Comparison of ENCODE assay signal across 15 mouse cellular contexts in genomic region chr13:42719401-42719800, GRCm38 (mm10). TPM values are rescaled to one million over a fixed set of nuclear protein-coding genes. Genes with fewer than 3 reads are reported as not detected.
DNase-seq lines count a peak whose midpoint lies in the region; ATAC-seq and TF ChIP-seq lines count a peak whose summit lies in the region.
"Had no signal": no experiment of that assay in that cellular context is flagged by ENCODE, and none has a peak within 500 bp of the region (broad histone marks: within the 10 kb centered on the region; RNA-seq: fewer than 3 reads in every experiment).

No protein-coding gene starts in this region.

- H3K9ac ChIP-seq in embryonic facial prominence, embryonic 11.5 days (replicated peaks; ENCODE audit: low read length) = no peak overlapping the region
- no peak overlapping the region; the same call in 1 of the 2 replicates for H3K9ac ChIP-seq in midbrain, embryonic 14.5 days (replicated peaks; ENCODE audit: low read length)
- H3K9ac ChIP-seq: embryonic facial prominence, embryonic 13.5 days; limb, embryonic 12.5 days; liver, postnatal 0 days had no signal

- H3K4me3 ChIP-seq in embryonic facial prominence, embryonic 11.5 days (ENCODE audit: low read depth, low read length) = no peak overlapping the region
- no peak overlapping the region for H3K4me3 ChIP-seq in midbrain, embryonic 14.5 days (replicated peaks; ENCODE audit: low read depth, low read length)
- no peak overlapping the region for H3K4me3 ChIP-seq in lung, adult 2 months (replicated peaks; ENCODE audit: extremely low read depth, low read depth, low read length)
- H3K4me3 ChIP-seq: embryonic facial prominence, embryonic 13.5 days; limb, embryonic 12.5 days had no signal

- 22% methylated on average over 9 of the region's 9 CpGs for WGBS in embryonic facial prominence, embryonic 11.5 days
- 26% methylated on average over 9 of the region's 9 CpGs for WGBS in midbrain, embryonic 14.5 days
- WGBS in lung, adult 2 months = 40% methylated on average over 9 of the region's 9 CpGs

- no peak overlapping the region for H3K27ac ChIP-seq in embryonic facial prominence, embryonic 11.5 days (replicated peaks; ENCODE audit: low read depth, low read length)
- no peak overlapping the region for H3K27ac ChIP-seq in midbrain, embryonic 14.5 days (replicated peaks; ENCODE audit: low read depth, low read length)
- H3K27ac ChIP-seq: embryonic facial prominence, embryonic 13.5 days; limb, embryonic 12.5 days had no signal

- no peak for ATAC-seq in embryonic facial prominence, embryonic 11.5 days (replicated peaks; ENCODE audit: insufficient number of reproducible peaks, low FRiP score, low TSS enrichment, low read depth)
- ATAC-seq in midbrain, embryonic 14.5 days (ENCODE audit: low FRiP score, low TSS enrichment) = no peak
- no peak for ATAC-seq in CD4-positive, CD25-positive, alpha-beta regulatory T cell, adult 4 months
- ATAC-seq: liver, postnatal 0 days had no signal

- TF ChIP-seq CTCF in brain, embryonic 14.5 days (IDR thresholded peaks at IDR 0.05; ENCODE audit: borderline replicate concordance, extremely low read depth, insufficient read depth, insufficient read length) = no peak
- no peak for TF ChIP-seq CTCF in lung, adult 2 months (IDR thresholded peaks at IDR 0.05; ENCODE audit: insufficient read depth, low read length)

- no peaks in the 10 kb centered on the region for H3K27me3 ChIP-seq in embryonic facial prominence, embryonic 11.5 days (ENCODE audit: control insufficient read depth, insufficient read depth, low read length)
- H3K27me3 ChIP-seq in midbrain, embryonic 14.5 days (ENCODE audit: control insufficient read depth, insufficient read depth, low read length) = no peaks in the 10 kb centered on the region
- H3K27me3 ChIP-seq: limb, embryonic 12.5 days had no signal

- no peak overlapping the region for H3K4me2 ChIP-seq in embryonic facial prominence, embryonic 11.5 days (ENCODE audit: low read depth, low read length)
- no peak overlapping the region for H3K4me2 ChIP-seq in midbrain, embryonic 14.5 days (ENCODE audit: low read length)
- H3K4me2 ChIP-seq: embryonic facial prominence, embryonic 13.5 days; limb, embryonic 12.5 days had no signal

- H3K9me3 ChIP-seq in embryonic facial prominence, embryonic 11.5 days (replicated peaks; ENCODE audit: control insufficient read depth, low read length) = no peaks in the 10 kb centered on the region
- no peaks in the 10 kb centered on the region for H3K9me3 ChIP-seq in midbrain, embryonic 14.5 days (ENCODE audit: control insufficient read depth, low read length)
- H3K9me3 ChIP-seq: embryonic facial prominence, embryonic 13.5 days; limb, embryonic 12.5 days had no signal

- peak; percentile 31 for DNase-seq in layer of hippocampus, adult 11-12 months (ENCODE audit: low spot score)
- no peak for DNase-seq in layer of hippocampus, postnatal 14 days (ENCODE audit: low spot score in 2 of 2)
- DNase-seq in brain, embryonic 14.5 days (ENCODE audit: low read depth) = peak; percentile 61
- peak; percentile 47 for DNase-seq in embryonic facial prominence, embryonic 11.5 days (ENCODE audit: low spot score)
- peak; percentile 62 for DNase-seq in midbrain, embryonic 14.5 days
- no peak for DNase-seq in lung, adult 2 months
- no peak for DNase-seq in cerebellum, postnatal 36 days
- DNase-seq: adrenal gland, postnatal 10 days; cerebellum, adult 11-12 months; heart, postnatal 14 days; liver, postnatal 0 days; spleen, adult 18-20 months had no signal

- no peak for TF ChIP-seq POLR2A in brain, embryonic 14.5 days (IDR thresholded peaks at IDR 0.05; ENCODE audit: borderline replicate concordance, extremely low read depth, insufficient read depth, insufficient read length, poor library complexity, severe bottlenecking)
- TF ChIP-seq POLR2A in lung, adult 2 months (IDR thresholded peaks at IDR 0.05; ENCODE audit: borderline replicate concordance, extremely low read depth, low read depth, low read length) = no peak

- no peaks in the 10 kb centered on the region for H3K36me3 ChIP-seq in embryonic facial prominence, embryonic 11.5 days (replicated peaks; ENCODE audit: control insufficient read depth, insufficient read depth, low read depth, low read length)
- H3K36me3 ChIP-seq in midbrain, embryonic 14.5 days (ENCODE audit: control insufficient read depth, insufficient read depth, low read length) = no peaks in the 10 kb centered on the region
- H3K36me3 ChIP-seq: embryonic facial prominence, embryonic 13.5 days; limb, embryonic 12.5 days had no signal

- H3K4me1 ChIP-seq in embryonic facial prominence, embryonic 11.5 days (ENCODE audit: control insufficient read depth, insufficient read depth, low read length) = no peaks in the 10 kb centered on the region
- H3K4me1 ChIP-seq in midbrain, embryonic 14.5 days (ENCODE audit: control insufficient read depth, insufficient read depth, low read length) = 0 out of 2 replicates have a peak, but pooled peaks cover 6% of the 10 kb centered on the region
- H3K4me1 ChIP-seq in lung, adult 2 months (ENCODE audit: control insufficient read depth, insufficient read depth, low read length) = no peaks in the 10 kb centered on the region
- H3K4me1 ChIP-seq: embryonic facial prominence, embryonic 13.5 days had no signal

RNA-seq across cellular contexts. Expression of gene Phactr1, which starts 39.0 kb away (rescaled TPM):
- total RNA-seq in layer of hippocampus, postnatal 14 days (2021) = 100 to 1,000 TPM; 276 to 284 TPM
- 18.9 and 40.1 TPM in 2 replicates for polyA plus RNA-seq in brain, embryonic 14.5 days (2012; rRNA removed)
- polyA plus RNA-seq in embryonic facial prominence, embryonic 11.5 days (2014; fragmentation: Nextera tagmentation; extraction: Ambion mirVana) = 12.6 and 13.8 TPM in 2 replicates
- polyA plus RNA-seq in midbrain, embryonic 14.5 days (2014; fragmentation: Nextera tagmentation; extraction: Ambion mirVana) = 62.2 and 63.8 TPM in 2 replicates
- under 1 TPM in 1 of 2 experiments, not detected in 1; 0.65 TPM for polyA plus RNA-seq in CD4-positive, CD25-positive, alpha-beta regulatory T cell, adult 4 months (2017; shearing (Covaris generic))
- polyA plus RNA-seq in lung, adult 2 months (2012; rRNA removed) = 23.9 and 40.7 TPM in 2 replicates

Comparison
In these comparisons a context has a peak if more than half of its experiments do, and no peak if none do; other contexts are left out.
1. DNase-seq: peak in layer of hippocampus, adult 11-12 months (single experiment), brain, embryonic 14.5 days (single experiment), embryonic facial prominence, embryonic 11.5 days (single experiment) and midbrain, embryonic 14.5 days (single experiment); none in layer of hippocampus, postnatal 14 days (0 of 2), lung, adult 2 months (single experiment) and cerebellum, postnatal 36 days (0 of 2).